Mouse (Mus musculus) neural tube, embryonic 11.5 days (tissue): ENCODE results near the gene 9430038I01Rik. TPM values are rescaled to one million over a fixed set of nuclear protein-coding genes. Genes with fewer than 3 reads are reported as not detected.

Experiments used
- ATAC-seq: fragments of 200-750 bp; cut with Nextera tagmentation; 2 replicates; pipeline ENCODE4 v1.8.0; 2017; ENCODE audit warnings: moderate number of reproducible peaks, mild to moderate bottlenecking, moderate TSS enrichment, moderate library complexity; ENCODE audit not compliant: insufficient read depth, low FRiP score, low TSS enrichment
- DNase-seq: peaks from one replicate; pipeline ENCODE4 v3.0.0-alpha.2; 2015; ENCODE audit warnings: low spot score
- H3K27ac ChIP-seq: fragments of 300-500 bp; sonication (generic); 2 replicates; pipeline ENCODE4 v1.5.1; 2014; ENCODE audit warnings: low read depth, mild to moderate bottlenecking, low read length
- H3K27me3 ChIP-seq: fragments of 300-500 bp; sonication (generic); 2 replicates; pipeline ENCODE4 v1.6.1; 2014; ENCODE audit warnings: mild to moderate bottlenecking, low read length, mixed read lengths; ENCODE audit not compliant: control insufficient read depth, insufficient read depth
- H3K36me3 ChIP-seq: fragments of 300-500 bp; sonication (generic); 2 replicates; pipeline ENCODE4 v1.6.1; 2014; ENCODE audit warnings: mild to moderate bottlenecking, low read length, moderate library complexity, mixed read lengths; ENCODE audit not compliant: control insufficient read depth, insufficient read depth
- H3K4me1 ChIP-seq: fragments of 300-500 bp; sonication (generic); 2 replicates; pipeline ENCODE4 v1.6.1; 2014; ENCODE audit warnings: low read length, mixed read lengths; ENCODE audit not compliant: control insufficient read depth, insufficient read depth
- H3K4me2 ChIP-seq: fragments of 300-500 bp; sonication (generic); 2 replicates; pipeline ENCODE4 v1.6.1; 2014; ENCODE audit warnings: low read depth, mild to moderate bottlenecking, moderate library complexity
- H3K4me3 ChIP-seq: fragments of 300-500 bp; sonication (generic); 2 replicates; pipeline ENCODE4 v1.5.1; 2014; ENCODE audit warnings: low read depth, low read length
- H3K9ac ChIP-seq: fragments of 300-500 bp; sonication (generic); 2 replicates; pipeline ENCODE4 v1.6.1; 2014; ENCODE audit warnings: mild to moderate bottlenecking, low read length
- H3K9me3 ChIP-seq: fragments of 300-500 bp; sonication (generic); 2 replicates; pipeline ENCODE4 v1.6.1; 2016; ENCODE audit warnings: low read length; ENCODE audit not compliant: control insufficient read depth
- WGBS: fragments of 180-500 bp; shearing (Covaris S2); extraction: QIAGEN DNeasy Blood & Tissue Kit; methylation state at CpG from one replicate; pipeline ENCODE4 v1.1.7; 2014; 5-methylcytosine and 5-hydroxymethylcytosine counted together
- polyA plus RNA-seq: library from polyadenylated mRNA; unstranded; fragments of >200 nt; fragmentation: Nextera tagmentation; extraction: Ambion mirVana; gene quantifications from 2 replicates; pipeline ENCODE4 v1.2.1, GENCODE M21; 2014

Gene 9430038I01Rik
- polyA plus RNA-seq, 1 experiment from 2014 or later, result 17.4 TPM

- WGBS, result 88% methylated on average over 2 of the region's 2 CpGs
Observed at GRCm38 (mm10) chr7:137333951-137334350, 76.6 kb downstream of the 9430038I01Rik start.

More at GRCm38 (mm10) chr7:137333951-137334350, 76.6 kb downstream of the 9430038I01Rik start:
- no peak overlapping the region for H3K27ac ChIP-seq
- no peak overlapping the region for H3K4me3 ChIP-seq
- no peaks in the 10 kb centered on the region for H3K9me3 ChIP-seq
- H3K36me3 ChIP-seq, result no peaks in the 10 kb centered on the region
- no peaks in the 10 kb centered on the region for H3K4me1 ChIP-seq
- H3K27me3 ChIP-seq, result no peaks in the 10 kb centered on the region
- no peak for ATAC-seq
- H3K9ac ChIP-seq, result no peak overlapping the region
- no peak overlapping the region for H3K4me2 ChIP-seq
- no peak for DNase-seq

Other genes with a start within 250 kb of the 9430038I01Rik start
- gene Ebf3, start 96.3 kb downstream of the 9430038I01Rik start, polyA plus RNA-seq, result 12.9 and 13.0 TPM in 2 replicates
- gene Glrx3, start 26.9 kb upstream of the 9430038I01Rik start, polyA plus RNA-seq, result 345 and 354 TPM in 2 replicates